ENCODE assay signal across 15 mouse cellular contexts in the genomic region with DNA sequence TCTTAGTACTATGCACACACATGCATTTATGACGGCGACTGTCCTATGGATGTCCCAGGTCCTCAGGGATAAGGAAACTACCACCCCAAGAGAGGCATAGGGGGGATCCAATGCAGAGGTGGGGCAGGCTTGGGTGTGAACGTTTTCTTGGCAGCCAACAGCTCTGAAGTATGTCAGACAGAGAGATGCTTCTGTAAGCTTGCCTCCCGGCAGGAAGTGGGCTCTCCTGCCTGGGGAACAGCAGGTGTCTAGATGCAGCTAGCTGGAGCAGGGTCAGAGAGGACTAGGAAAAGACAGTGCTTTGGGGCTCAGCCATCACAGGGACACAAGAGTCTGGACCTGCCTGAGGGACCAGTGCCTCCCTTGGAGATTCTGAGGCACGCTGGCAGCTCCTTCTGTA.
DNase-seq lines count a peak whose midpoint lies in the region; ATAC-seq lines count a peak whose summit lies in the region.
"Had no signal": no experiment of that assay in that cellular context is flagged by ENCODE, and none has a peak within 500 bp of the region (broad histone marks: within the 10 kb centered on the region; RNA-seq: fewer than 3 reads in every experiment).

No protein-coding gene starts in this region.

- no peak for DNase-seq in frontal cortex, postnatal 36 days (ENCODE audit: low spot score in 2 of 2)
- peak; percentile 21 to 30 for DNase-seq in thymus, adult 18-20 months
- DNase-seq in thymus, postnatal 10 days (ENCODE audit: low spot score in 2 of 2), result peak; percentile 25 to 39
- peak; percentile 56 for DNase-seq in thymus, postnatal 4 days
- no peak for DNase-seq in kidney, postnatal 4 days
- DNase-seq in spleen, postnatal 10 days (ENCODE audit: low spot score in 2 of 2), result no peak
- DNase-seq: adrenal gland, postnatal 10 days; cerebellum, adult 11 months; cerebellum, adult 8-10 months; cerebellum, postnatal 25 days; forebrain, postnatal 0 days; gastrocnemius, postnatal 36 days; heart, adult 18-20 months; heart, postnatal 14 days had no signal

- ATAC-seq in frontal cortex, adult (ENCODE audit: low TSS enrichment), result 0 out of 2 replicates have a peak, but pooled peaks have one; percentile 36
- ATAC-seq: forebrain, postnatal 0 days had no signal

Comparison
In these comparisons a context has a peak if more than half of its experiments do, and no peak if none do; other contexts are left out.
1. DNase-seq: peak in thymus, adult 18-20 months (2 of 2), thymus, postnatal 10 days (2 of 2) and thymus, postnatal 4 days (single experiment); none in frontal cortex, postnatal 36 days (0 of 2), kidney, postnatal 4 days (0 of 2) and spleen, postnatal 10 days (0 of 2).